Mouse (Mus musculus) liver, embryonic 15.5 days (tissue): ENCODE measurements at regions not wholly inside any gene's neighbourhood (a gene's known extent, or its start where the extent isn't known, plus 50 kb on each side); places are given as distances from the start of the nearest gene placed in this dataset.

ENCODE experiments used
- ATAC-seq: fragments of 200-750 bp; cut with Nextera tagmentation; 2 replicates; pipeline ENCODE4 v1.8.0; 2017; ENCODE audit warnings: moderate number of reproducible peaks, mild to moderate bottlenecking, moderate library complexity; ENCODE audit not compliant: insufficient read depth
- H3K27ac ChIP-seq: fragments of 300-500 bp; sonication (generic); replicated peaks from 2 replicates; pipeline ENCODE4 v1.5.1; 2015; ENCODE audit warnings: mild to moderate bottlenecking, inconsistent platforms
- H3K27me3 ChIP-seq: fragments of 300-500 bp; sonication (generic); 2 replicates; pipeline ENCODE4 v1.6.1; 2015; ENCODE audit warnings: mild to moderate bottlenecking, inconsistent platforms
- H3K36me3 ChIP-seq: fragments of 300-500 bp; sonication (generic); replicated peaks from 2 replicates; pipeline ENCODE4 v1.6.1; 2015; ENCODE audit warnings: moderate library complexity, mild to moderate bottlenecking, inconsistent platforms
- H3K4me1 ChIP-seq: fragments of 300-500 bp; sonication (generic); replicated peaks from 2 replicates; pipeline ENCODE4 v1.6.1; 2015; ENCODE audit warnings: inconsistent platforms
- H3K4me2 ChIP-seq: fragments of 300-500 bp; sonication (generic); 2 replicates; pipeline ENCODE4 v1.6.1; 2015; ENCODE audit warnings: moderate library complexity, mild to moderate bottlenecking, inconsistent platforms
- H3K4me3 ChIP-seq: fragments of 300-500 bp; sonication (generic); replicated peaks from 2 replicates; pipeline ENCODE4 v1.5.1; 2015; ENCODE audit warnings: mild to moderate bottlenecking, inconsistent platforms
- H3K9ac ChIP-seq: fragments of 300-500 bp; sonication (generic); 2 replicates; pipeline ENCODE4 v1.6.1; 2015; ENCODE audit warnings: moderate library complexity, mild to moderate bottlenecking, inconsistent platforms
- H3K9me3 ChIP-seq: fragments of 300-500 bp; sonication (generic); replicated peaks from 2 replicates; pipeline ENCODE4 v1.6.1; 2016; ENCODE audit warnings: inconsistent platforms
- WGBS: fragments of 180-500 bp; shearing (Covaris S2); methylation state at CpG from one replicate; pipeline ENCODE4 v1.1.7; 2015; ENCODE audit warnings: mixed read lengths; ENCODE audit not compliant: insufficient replicate concordance; 5-methylcytosine and 5-hydroxymethylcytosine counted together

DNA sequence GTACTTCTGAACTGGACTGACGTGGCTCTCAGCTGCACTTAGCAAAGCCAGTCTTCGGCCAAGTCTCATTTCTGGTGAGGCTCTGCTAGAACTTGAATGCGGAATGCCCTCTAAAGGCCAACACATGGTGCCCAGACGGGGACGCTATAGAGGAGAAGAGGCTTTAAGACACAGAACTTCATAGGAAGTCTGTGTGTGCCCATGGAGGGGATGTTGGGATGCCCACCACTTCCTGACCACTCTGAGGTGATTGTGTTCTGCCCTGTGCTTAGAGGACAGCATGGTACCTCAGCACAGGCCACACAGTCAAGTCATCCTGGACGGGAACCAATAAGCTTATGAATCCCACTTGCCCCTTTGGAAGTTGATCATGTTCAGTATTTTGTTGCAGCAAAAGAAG lies 325.3 kb upstream of the Map3k7 start:
- no peak overlapping the region for H3K27ac ChIP-seq
- H3K9ac ChIP-seq, result no peak overlapping the region
- 64% methylated on average over 6 of the region's 6 CpGs for WGBS
- no peak overlapping the region for H3K4me2 ChIP-seq
- no peak for ATAC-seq
- no peaks in the 10 kb centered on the region for H3K36me3 ChIP-seq
- no peaks in the 10 kb centered on the region for H3K27me3 ChIP-seq
- H3K4me1 ChIP-seq, result no peaks in the 10 kb centered on the region
- 0 out of 2 replicates have a peak, but pooled peaks cover 2% of the 10 kb centered on the region for H3K9me3 ChIP-seq
- no peak overlapping the region for H3K4me3 ChIP-seq

DNA sequence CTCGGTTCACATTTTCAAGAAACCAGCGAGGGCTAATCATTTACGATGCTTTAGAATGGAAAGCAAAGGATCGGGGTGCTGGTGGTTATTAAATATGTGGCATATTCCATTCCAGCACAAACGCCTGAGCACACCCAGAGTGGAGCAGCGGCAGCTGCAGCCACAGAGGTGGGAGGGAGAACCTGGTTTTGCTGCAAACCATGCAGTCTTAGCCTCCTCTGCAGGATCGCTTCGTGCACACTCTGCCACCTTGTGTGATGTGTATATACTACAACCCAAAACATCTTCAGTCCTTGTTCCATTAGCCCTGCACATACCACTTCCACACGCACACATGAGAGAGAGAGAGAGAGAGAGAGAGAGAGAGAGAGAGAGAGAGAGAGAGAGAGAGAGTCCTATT lies 321.7 kb upstream of the Map3k7 start:
- 49% methylated on average over 9 of the region's 9 CpGs for WGBS

GRCm38 (mm10) chr4:31642593-31643290 lies 321.2 kb upstream of the Map3k7 start:
- Histone ChIP-seq H3K36me3 (no peaks in the 10 kb centered on the region), H3K9ac (no peak overlapping the region), H3K4me1 (no peaks in the 10 kb centered on the region), H3K27me3 (no peaks in the 10 kb centered on the region), H3K27ac (no peak overlapping the region), H3K4me3 (no peak overlapping the region), H3K9me3 (no peaks in the 10 kb centered on the region), H3K4me2 (no peak overlapping the region)
- ATAC-seq, result no peak
- 50% methylated on average over 10 of the region's 10 CpGs for WGBS

More for the DNA sequence above, 321.7 kb upstream of the Map3k7 start:
- no peak overlapping the region for H3K4me3 ChIP-seq
- no peak overlapping the region for H3K27ac ChIP-seq
- no peaks in the 10 kb centered on the region for H3K4me1 ChIP-seq
- H3K27me3 ChIP-seq, result no peaks in the 10 kb centered on the region
- ATAC-seq, result no peak
- no peak overlapping the region for H3K4me2 ChIP-seq
- no peaks in the 10 kb centered on the region for H3K36me3 ChIP-seq
- H3K9ac ChIP-seq, result no peak overlapping the region
- H3K9me3 ChIP-seq, result no peaks in the 10 kb centered on the region

- Histone ChIP-seq H3K27me3 (no peaks in the 10 kb centered on the region), H3K4me1 (no peaks in the 10 kb centered on the region)
- 65% methylated on average over 8 of the region's 8 CpGs for WGBS
Measured at GRCm38 (mm10) chr4:31648631-31649368, 315.1 kb upstream of the Map3k7 start.

GRCm38 (mm10) chr4:31655364-31656106 lies 308.4 kb upstream of the Map3k7 start:
- 64% methylated on average over 11 of the region's 11 CpGs for WGBS

More at GRCm38 (mm10) chr4:31648631-31649368, 315.1 kb upstream of the Map3k7 start:
- Histone ChIP-seq H3K27ac (no peak overlapping the region), H3K9me3 (no peaks in the 10 kb centered on the region), H3K36me3 (no peaks in the 10 kb centered on the region), H3K4me2 (no peak overlapping the region), H3K9ac (no peak overlapping the region), H3K4me3 (no peak overlapping the region)
- ATAC-seq, result no peak

DNA sequence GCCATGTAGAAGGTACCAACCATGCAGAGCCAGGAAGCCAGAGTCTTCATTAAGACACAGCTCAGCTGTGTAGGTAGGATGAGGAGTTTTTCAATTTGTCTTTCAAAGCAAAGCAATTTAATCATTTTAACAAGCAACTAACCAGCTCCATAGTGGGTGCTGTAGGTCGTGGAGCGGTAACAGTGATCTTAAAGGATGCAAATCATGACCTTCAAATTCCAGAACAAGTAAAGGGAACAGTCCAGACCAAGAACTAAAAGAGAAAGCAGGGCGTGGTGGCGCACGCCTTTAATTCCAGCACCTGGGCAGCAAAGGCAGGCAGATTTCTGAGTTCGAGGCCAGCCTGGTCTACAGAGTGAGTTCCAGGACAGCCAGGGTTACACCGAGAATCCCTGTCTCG lies 307.8 kb upstream of the Map3k7 start:
- Histone ChIP-seq H3K9me3 (no peaks in the 10 kb centered on the region), H3K4me3 (no peak overlapping the region), H3K27ac (no peak overlapping the region), H3K9ac (no peak overlapping the region), H3K4me2 (no peak overlapping the region), H3K27me3 (no peaks in the 10 kb centered on the region), H3K36me3 (no peaks in the 10 kb centered on the region), H3K4me1 (no peaks in the 10 kb centered on the region)
- WGBS, result 64% methylated on average over 8 of the region's 8 CpGs
- no peak for ATAC-seq

More at GRCm38 (mm10) chr4:31655364-31656106, 308.4 kb upstream of the Map3k7 start:
- no peak overlapping the region for H3K4me3 ChIP-seq
- H3K4me2 ChIP-seq, result no peak overlapping the region
- ATAC-seq, result no peak
- no peaks in the 10 kb centered on the region for H3K27me3 ChIP-seq
- H3K9ac ChIP-seq, result no peak overlapping the region
- H3K27ac ChIP-seq, result no peak overlapping the region
- no peaks in the 10 kb centered on the region for H3K36me3 ChIP-seq
- no peaks in the 10 kb centered on the region for H3K9me3 ChIP-seq
- H3K4me1 ChIP-seq, result no peaks in the 10 kb centered on the region

- ATAC-seq, result no peak
- Histone ChIP-seq H3K4me2 (no peak overlapping the region), H3K27ac (no peak overlapping the region), H3K4me1 (no peaks in the 10 kb centered on the region), H3K36me3 (no peaks in the 10 kb centered on the region), H3K9me3 (no peaks in the 10 kb centered on the region), H3K9ac (no peak overlapping the region), H3K4me3 (no peak overlapping the region), H3K27me3 (no peaks in the 10 kb centered on the region)
- 23% methylated on average over 5 of the region's 5 CpGs for WGBS
Measured at GRCm38 (mm10) chr4:31658820-31659219, 305.1 kb upstream of the Map3k7 start.

GRCm38 (mm10) chr4:31660896-31661295 lies 303.0 kb upstream of the Map3k7 start:
- Histone ChIP-seq H3K36me3 (no peaks in the 10 kb centered on the region), H3K27me3 (no peaks in the 10 kb centered on the region), H3K4me1 (no peaks in the 10 kb centered on the region), H3K27ac (no peak overlapping the region), H3K9me3 (no peaks in the 10 kb centered on the region), H3K4me2 (no peak overlapping the region), H3K4me3 (no peak overlapping the region), H3K9ac (no peak overlapping the region)
- ATAC-seq, result no peak
- WGBS, result 51% methylated on average over 4 of the region's 4 CpGs

GRCm38 (mm10) chr4:31671530-31672170 lies 292.2 kb upstream of the Map3k7 start:
- Histone ChIP-seq H3K9ac (no peak overlapping the region), H3K9me3 (no peaks in the 10 kb centered on the region), H3K4me1 (no peaks in the 10 kb centered on the region), H3K4me2 (no peak overlapping the region), H3K27ac (no peak overlapping the region), H3K4me3 (no peak overlapping the region), H3K36me3 (no peaks in the 10 kb centered on the region), H3K27me3 (no peaks in the 10 kb centered on the region)
- 51% methylated on average over 6 of the region's 6 CpGs for WGBS
- no peak for ATAC-seq

GRCm38 (mm10) chr4:31672171-31672841 lies 291.6 kb upstream of the Map3k7 start:
- Histone ChIP-seq H3K4me1 (no peaks in the 10 kb centered on the region), H3K9ac (no peak overlapping the region), H3K4me2 (no peak overlapping the region), H3K9me3 (no peaks in the 10 kb centered on the region), H3K27ac (no peak overlapping the region), H3K36me3 (no peaks in the 10 kb centered on the region), H3K4me3 (no peak overlapping the region), H3K27me3 (no peaks in the 10 kb centered on the region)
- no peak for ATAC-seq
- 64% methylated on average over 9 of the region's 9 CpGs for WGBS
